Mouse (Mus musculus): ENCODE measurements around the gene Nts.
"Not testable (repeated sequence)": the region's sequence is repeated elsewhere in the genome, so short reads cannot be mapped to it uniquely, and the experiment has no call there.

Nts gene

DNA sequence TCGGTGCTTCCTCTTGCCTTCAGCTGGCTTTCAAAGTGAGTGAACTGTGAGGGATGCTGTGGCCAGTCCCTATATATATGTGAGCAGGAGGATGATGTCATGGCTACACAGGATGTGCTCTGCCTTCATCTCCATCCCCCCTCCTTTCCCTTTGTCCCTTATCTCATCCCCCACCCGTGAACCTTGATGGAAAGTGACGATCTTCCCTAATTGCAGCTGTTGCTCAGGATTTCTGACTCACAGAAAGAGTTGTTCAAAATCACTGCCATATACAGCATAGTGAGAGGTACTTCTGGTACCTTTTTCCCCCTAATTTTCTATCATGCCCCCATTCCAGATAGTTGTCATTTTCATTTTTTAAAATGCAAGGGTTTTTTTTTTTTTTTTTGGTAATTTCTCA, at the start of gene Nts:
Gene Nts, minus strand, starts transcription at position 101 of the 400 bp plus-strand sequence.
- DNase-seq (ENCODE audit: low spot score), result no peak

DNA sequence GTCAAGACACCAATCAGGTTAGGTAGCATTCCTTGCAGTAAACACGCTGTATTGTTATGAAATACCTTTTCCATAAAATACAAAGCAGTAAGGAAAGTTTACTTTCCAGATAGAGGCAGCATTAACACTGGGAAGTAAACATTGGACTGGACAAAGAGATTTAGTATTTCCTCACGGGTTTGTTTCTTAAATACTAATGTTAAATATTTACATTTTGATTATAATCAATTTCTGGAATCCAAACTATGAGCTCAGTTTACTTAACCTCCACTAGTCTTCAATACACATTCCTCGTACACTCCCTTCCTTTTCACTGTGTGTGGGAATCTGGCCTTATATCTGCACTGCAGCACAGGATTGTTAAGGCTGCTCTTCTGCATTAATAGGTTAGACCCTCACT, 37.6 kb upstream of the Nts start:
- no peak for DNase-seq (ENCODE audit: low spot score)

DNA sequence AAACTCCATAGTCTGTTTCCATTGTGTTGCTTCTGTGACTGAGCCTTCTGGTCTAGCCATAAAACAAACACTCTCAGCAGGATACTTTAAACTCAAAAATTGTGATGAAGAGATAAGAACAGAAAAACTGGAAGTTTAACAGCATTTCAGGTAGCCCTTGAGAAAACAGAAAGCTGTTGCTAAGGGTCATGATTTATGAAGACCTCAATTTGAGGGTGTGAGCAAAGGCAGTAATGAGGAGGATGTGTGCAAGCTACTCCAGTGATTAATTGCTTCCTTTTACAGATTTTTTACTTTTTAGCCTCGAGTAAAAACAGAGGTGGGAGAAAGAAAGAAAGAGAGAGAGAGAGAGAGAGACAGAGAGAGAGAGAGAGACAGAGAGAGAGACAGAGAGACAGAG, 23.9 kb upstream of the Nts start:
- DNase-seq (ENCODE audit: low spot score), result no peak

DNA sequence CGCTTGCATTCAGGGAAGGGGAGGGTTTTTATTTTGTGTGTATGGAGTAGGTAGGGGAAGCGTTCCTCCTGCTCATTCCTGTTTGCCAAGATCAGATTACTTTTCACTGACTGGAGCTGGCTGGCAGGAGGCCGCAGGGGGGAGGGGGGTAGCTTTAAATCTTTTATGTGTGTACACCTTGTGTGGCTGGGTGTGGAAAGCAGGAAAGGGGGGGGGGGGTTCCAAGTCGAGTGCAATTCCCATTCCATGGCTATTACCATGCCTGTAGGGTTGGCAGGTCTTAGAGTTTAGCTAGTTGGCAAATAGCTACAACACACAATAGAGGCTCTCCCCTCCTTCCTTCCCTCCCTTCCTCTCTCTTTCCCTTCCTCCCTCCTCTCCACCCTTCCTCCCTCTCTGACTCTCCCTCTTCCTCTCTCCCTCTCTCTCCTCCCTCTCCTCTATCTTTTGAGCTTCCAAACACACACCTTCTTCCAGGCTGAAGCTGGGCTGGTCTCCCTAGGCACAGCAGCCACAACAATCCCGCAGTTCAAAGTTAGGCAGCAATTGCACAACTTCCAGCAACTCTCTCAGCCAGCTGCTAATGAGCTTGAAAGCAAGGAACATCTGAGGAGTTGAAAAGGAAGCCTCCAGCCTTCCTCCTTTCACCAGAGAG, 21.6 kb upstream of the Nts start, which contains the start of gene Rassf9:
Gene Rassf9, plus strand, starts transcription at position 416 of the 655 bp plus-strand sequence.
- DNase-seq (ENCODE audit: low spot score), result peak; percentile 37

DNA sequence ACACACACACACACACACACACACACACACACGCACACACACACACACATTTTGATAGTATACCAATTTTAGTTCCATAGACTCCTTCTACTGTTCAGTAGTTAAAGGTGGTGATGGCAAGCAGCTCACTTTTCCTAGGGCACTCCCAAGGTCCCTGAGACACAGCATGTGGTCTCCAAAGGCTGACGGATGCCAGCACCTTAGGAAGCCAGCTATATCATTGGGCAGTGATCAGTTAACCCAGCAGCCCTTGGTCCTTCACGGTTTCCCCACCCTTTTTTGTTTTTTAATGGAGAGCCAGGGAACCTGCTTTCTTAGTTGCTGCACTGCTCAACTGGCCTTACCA, 21.1 kb upstream of the Nts start:
- no peak for DNase-seq (ENCODE audit: low spot score)

DNA sequence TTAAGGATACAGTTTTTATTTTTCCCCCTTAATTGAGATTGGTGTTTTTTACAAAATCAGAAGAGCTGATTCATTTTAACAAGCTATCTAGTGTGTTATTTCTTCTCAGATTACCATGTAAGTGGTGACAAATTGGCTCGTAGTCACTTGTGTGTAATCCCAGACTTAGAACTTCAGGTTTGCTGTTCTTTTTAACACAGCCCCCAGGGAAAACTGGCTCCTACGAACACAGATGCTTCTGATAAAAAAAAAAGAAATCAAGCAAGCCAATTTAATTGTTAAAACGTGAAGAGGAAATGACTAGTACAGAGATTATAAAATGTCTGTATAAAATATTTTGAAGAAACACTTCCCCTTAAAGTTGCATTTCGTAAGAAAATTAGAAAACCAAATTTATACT, 17.1 kb upstream of the Nts start:
- DNase-seq (ENCODE audit: low spot score), result no peak

DNA sequence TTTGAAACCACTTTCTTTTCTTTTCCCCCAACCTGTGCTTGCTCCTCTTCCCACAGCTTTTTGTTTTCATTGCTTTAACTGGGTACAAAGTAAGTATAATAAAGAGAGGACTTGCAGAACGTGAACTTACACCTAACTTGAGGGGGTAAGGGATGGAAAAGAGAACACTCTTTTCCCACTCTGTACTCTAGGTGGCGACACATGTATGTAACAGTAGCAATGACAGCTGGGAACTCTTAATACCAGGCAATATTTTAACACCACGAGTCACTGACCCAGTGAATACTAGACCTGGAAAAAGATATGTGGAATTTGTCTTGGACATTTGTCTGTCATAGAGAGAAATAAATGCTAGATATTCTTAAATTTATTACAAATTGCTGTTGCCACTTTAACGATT, 8.5 kb upstream of the Nts start:
- DNase-seq (ENCODE audit: low spot score), result no peak

DNA sequence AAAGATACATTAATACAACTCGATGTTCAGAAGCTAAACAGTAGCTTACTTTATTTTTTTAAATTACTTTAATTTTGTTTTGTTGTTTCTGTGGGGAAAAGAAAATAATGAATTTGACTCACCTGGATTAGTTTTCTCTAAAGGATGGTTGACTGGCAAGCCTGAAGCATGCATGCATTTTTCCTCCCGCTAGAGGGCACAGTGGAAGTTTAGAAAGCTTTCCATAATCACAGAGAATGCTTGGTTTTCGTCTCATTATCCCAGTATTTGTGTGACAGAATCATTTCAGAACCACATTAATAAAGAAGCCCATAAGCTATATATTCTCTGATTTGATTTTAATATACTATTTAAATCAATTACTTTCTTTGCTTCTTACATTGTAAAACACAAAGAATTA, 1.5 kb upstream of the Nts start:
- DNase-seq (ENCODE audit: low spot score), result peak; percentile 8

DNA sequence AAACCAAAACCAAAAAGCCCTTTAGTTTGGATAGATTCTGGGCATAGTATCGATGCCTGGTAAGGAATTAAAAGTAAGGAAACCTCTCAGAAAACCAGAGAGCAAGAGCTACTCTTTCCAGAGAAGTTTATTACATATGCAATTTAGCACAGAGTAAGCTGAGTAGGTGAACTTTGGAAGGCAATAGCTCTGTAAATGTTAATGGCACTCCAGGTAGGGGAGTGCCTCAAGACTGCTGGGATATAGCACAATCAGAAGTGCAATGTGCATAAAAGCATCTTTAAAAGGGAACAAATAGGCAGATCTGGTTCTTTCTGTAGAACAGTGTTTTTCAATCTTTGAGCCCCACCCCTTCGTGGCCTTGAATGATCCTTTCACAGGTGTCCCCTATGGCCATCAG, 20.9 kb downstream of the Nts start:
- DNase-seq (ENCODE audit: low spot score), result no peak

DNA sequence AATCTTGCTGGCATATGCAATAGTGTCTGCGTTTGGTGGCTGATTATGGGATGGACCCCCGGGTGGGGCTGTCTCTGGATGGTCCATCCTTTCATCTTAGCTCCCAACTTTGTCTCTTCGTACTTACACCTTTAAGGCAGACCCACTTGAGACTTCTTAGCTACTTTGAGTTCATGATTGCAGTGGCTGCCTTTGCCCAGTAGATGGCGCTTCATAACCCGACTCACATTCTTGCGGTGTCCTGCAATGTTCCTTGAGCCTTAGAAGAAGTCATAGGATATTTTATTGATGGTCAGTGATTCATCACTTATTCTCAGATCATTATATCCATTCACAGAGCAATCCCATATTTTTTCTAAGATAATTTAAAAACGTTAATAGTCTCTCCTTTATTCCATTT, 38.5 kb downstream of the Nts start:
- peak; percentile 10 for DNase-seq (ENCODE audit: low spot score)

DNA sequence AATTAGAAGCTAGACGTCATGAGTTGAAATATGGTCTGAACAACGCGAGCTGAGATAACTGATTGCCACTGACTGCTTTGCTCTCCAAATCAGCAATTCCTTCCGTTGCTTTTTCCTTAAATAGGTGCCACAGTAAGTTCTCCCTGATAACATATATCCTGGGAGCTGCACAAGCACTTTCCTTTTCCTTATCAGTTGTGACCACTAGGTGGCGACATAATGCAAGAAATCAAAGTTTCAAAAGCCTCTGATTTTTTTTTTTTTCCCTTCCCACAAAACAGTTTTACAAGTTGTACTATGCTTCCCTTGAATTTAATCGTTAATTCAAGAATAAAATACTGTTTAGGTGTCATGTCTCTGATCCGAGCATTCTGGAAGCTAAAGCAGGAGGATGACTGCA, 40.8 kb downstream of the Nts start:
- no peak for DNase-seq (ENCODE audit: low spot score)

DNA sequence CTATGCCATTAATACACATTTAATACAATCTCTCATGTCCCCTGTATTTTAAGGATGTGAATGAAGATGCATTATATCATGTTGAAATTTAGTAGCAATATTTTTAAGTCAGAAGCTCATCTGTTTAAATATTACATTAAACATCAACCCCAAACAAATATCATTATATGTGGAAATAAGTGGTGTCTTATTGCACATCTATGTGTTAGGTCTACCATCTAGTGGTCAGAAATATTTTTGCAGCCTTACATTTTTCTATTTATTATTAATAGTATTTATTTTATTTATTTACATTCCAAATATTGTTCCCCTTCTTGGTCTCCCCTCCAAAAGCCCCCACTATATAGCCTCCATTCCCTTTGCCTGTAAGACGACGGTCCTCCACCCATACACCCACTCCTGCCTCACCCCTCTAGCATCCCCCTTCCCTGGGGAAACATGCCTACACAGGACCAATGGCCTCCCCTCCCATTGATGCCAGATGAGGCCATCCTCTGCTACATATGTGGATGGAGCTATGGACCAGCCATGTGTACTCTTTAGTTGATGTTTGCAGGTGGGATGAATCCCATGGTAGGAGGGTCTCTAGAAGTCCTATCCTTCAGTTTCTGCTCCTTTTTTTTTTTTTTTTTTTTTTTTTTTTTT, 45.3 kb downstream of the Nts start:
- DNase-seq (ENCODE audit: low spot score), result no peak

DNA sequence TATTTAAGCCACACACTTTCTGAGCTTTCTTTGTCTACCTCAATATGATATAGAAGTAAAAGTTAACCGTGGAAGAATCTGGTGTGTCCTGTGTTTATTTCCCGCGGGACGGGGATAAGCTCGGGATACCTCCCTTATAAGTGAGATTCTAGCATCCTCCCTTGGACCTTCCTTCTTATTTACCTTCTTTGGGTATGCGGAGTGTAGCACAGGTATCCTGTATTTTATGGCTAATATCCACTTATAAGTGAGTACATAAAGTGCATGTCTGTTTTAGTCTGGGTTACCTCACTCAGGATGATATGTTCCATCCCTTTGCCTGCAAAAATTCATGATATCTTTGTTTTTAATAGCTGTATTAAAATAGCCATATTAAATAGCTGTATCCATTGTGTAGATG, 54.8 kb downstream of the Nts start:
- not testable (repeated sequence) for DNase-seq (ENCODE audit: low spot score)

DNA sequence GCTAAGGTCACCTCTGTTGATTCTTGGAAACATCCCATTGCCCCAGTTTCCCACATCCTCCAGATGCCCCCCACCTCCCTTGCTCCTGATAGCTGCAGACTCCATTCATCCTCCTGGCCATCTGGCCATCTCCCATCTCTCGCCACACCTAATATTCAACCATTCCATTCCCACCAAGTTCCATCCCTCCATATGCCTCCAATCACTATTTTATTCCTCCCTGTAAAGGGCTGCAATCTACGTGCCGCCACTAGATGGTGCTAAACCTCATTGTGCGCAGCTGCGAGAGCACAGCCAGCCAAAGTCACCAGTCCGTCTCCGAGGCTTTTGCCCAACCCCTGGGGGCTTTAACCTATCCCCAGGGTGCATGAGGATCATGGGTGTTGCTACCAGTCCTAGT, 55.2 kb downstream of the Nts start:
- peak; percentile 19 for DNase-seq (ENCODE audit: low spot score)

Measured in ovary, postnatal 36 days (tissue).